Mouse (Mus musculus) induced T-regulatory cell, adult 2 months (primary cell): Measurements from ENCODE around the gene Sorl1.

Experiments
- DNase-seq: peaks from one replicate; pipeline ENCODE4 v3.0.0-alpha.2; 2012; ENCODE audit warnings: low read depth

Sorl1 gene

GRCm38 (mm10) chr9:41999498-42000473 is 124.3 kb downstream of the Sorl1 start:
- DNase-seq = peak; percentile 73

- no peak for DNase-seq
These were observed 128.8 kb downstream of the Sorl1 start for GRCm38 (mm10) chr9:41995278-41995677.

- no peak for DNase-seq
These were observed 130.3 kb downstream of the Sorl1 start for GRCm38 (mm10) chr9:41993821-41994220.

- DNase-seq = no peak
These were observed 131.3 kb downstream of the Sorl1 start for GRCm38 (mm10) chr9:41992841-41993240.

- no peak for DNase-seq
These were observed 138.5 kb downstream of the Sorl1 start for GRCm38 (mm10) chr9:41985636-41986035.

GRCm38 (mm10) chr9:41985052-41985451 is 139.0 kb downstream of the Sorl1 start:
- DNase-seq = no peak

- no peak for DNase-seq
These were observed 139.8 kb downstream of the Sorl1 start for GRCm38 (mm10) chr9:41984306-41984705.

GRCm38 (mm10) chr9:41983286-41983685 is 140.8 kb downstream of the Sorl1 start:
- DNase-seq = no peak

- no peak for DNase-seq
These were observed 141.3 kb downstream of the Sorl1 start for GRCm38 (mm10) chr9:41982760-41983159.

- no peak for DNase-seq
These were observed 142.1 kb downstream of the Sorl1 start for GRCm38 (mm10) chr9:41982023-41982422.

- DNase-seq = no peak
These were observed 142.8 kb downstream of the Sorl1 start for GRCm38 (mm10) chr9:41981306-41981705.

GRCm38 (mm10) chr9:41980796-41981195 is 143.3 kb downstream of the Sorl1 start:
- no peak for DNase-seq

GRCm38 (mm10) chr9:41978366-41978765 is 145.7 kb downstream of the Sorl1 start:
- DNase-seq = no peak

- no peak for DNase-seq
These were observed 148.1 kb downstream of the Sorl1 start for GRCm38 (mm10) chr9:41975968-41976367.

GRCm38 (mm10) chr9:41974661-41975060 is 149.4 kb downstream of the Sorl1 start:
- no peak for DNase-seq

GRCm38 (mm10) chr9:41973775-41974657 is 150.1 kb downstream of the Sorl1 start:
- DNase-seq = peak; percentile 25

GRCm38 (mm10) chr9:41969961-41970360 is 154.1 kb downstream of the Sorl1 start:
- no peak for DNase-seq

- DNase-seq = no peak
These were observed 155.2 kb downstream of the Sorl1 start for GRCm38 (mm10) chr9:41968673-41969460.

GRCm38 (mm10) chr9:41961274-41961673 is 162.8 kb downstream of the Sorl1 start:
- DNase-seq = no peak

GRCm38 (mm10) chr9:41958282-41958681 is 165.8 kb downstream of the Sorl1 start:
- DNase-seq = no peak

GRCm38 (mm10) chr9:41953486-41953885 is 170.6 kb downstream of the Sorl1 start:
- peak; percentile 53 for DNase-seq
